Mouse (Mus musculus) yolk sac, embryonic 10.5 days (tissue): Measurements from ENCODE around the gene Usp29.
A peak's percentile ranks its signal among the peaks of the same experiment; 100 is the strongest.
"Not testable (repeated sequence)": the region's sequence is repeated elsewhere in the genome, so short reads cannot be mapped to it uniquely, and the experiment has no call there.

Experiments
- DNase-seq: peaks from one replicate; pipeline ENCODE4 v3.0.0-alpha.2; 2017; ENCODE audit warnings: low spot score

Usp29 gene

GRCm38 (mm10) chr7:6765240-6765639 lies 34.9 kb downstream of the Usp29 start:
- DNase-seq = no peak

GRCm38 (mm10) chr7:6770286-6770685 lies 39.9 kb downstream of the Usp29 start:
- DNase-seq = peak; percentile 86

GRCm38 (mm10) chr7:6773865-6774413 lies 43.6 kb downstream of the Usp29 start:
- not testable (repeated sequence) for DNase-seq

- DNase-seq = no peak
Observed at GRCm38 (mm10) chr7:6776314-6777059, 46.1 kb downstream of the Usp29 start.

GRCm38 (mm10) chr7:6777107-6777506 lies 46.7 kb downstream of the Usp29 start:
- no peak for DNase-seq

- peak; percentile 86 for DNase-seq
Observed at GRCm38 (mm10) chr7:6777689-6778088, 47.3 kb downstream of the Usp29 start.

GRCm38 (mm10) chr7:6779172-6779571 lies 48.8 kb downstream of the Usp29 start:
- no peak for DNase-seq

- DNase-seq = no peak
Observed at GRCm38 (mm10) chr7:6781541-6781940, 51.2 kb downstream of the Usp29 start.

GRCm38 (mm10) chr7:6784340-6785073 lies 54.1 kb downstream of the Usp29 start:
- DNase-seq = peak; percentile 86

- DNase-seq = no peak
Observed at GRCm38 (mm10) chr7:6787000-6787399, 56.6 kb downstream of the Usp29 start.

GRCm38 (mm10) chr7:6788101-6788500 lies 57.7 kb downstream of the Usp29 start:
- DNase-seq = no peak

GRCm38 (mm10) chr7:6791286-6792065 lies 61.1 kb downstream of the Usp29 start:
- DNase-seq = no peak

- no peak for DNase-seq
Observed at GRCm38 (mm10) chr7:6793240-6793639, 62.9 kb downstream of the Usp29 start.

- no peak for DNase-seq
Observed at GRCm38 (mm10) chr7:6793811-6794210, 63.4 kb downstream of the Usp29 start.

GRCm38 (mm10) chr7:6797408-6797807 lies 67.0 kb downstream of the Usp29 start:
- no peak for DNase-seq

- no peak for DNase-seq
Observed at GRCm38 (mm10) chr7:6799105-6799805, 68.9 kb downstream of the Usp29 start.

- no peak for DNase-seq
Observed at GRCm38 (mm10) chr7:6800586-6801441, 70.4 kb downstream of the Usp29 start.

- peak; percentile 64 for DNase-seq
Observed at GRCm38 (mm10) chr7:6801642-6802041, 71.3 kb downstream of the Usp29 start.

- DNase-seq = peak; percentile 40
Observed at GRCm38 (mm10) chr7:6810556-6810955, 80.2 kb downstream of the Usp29 start.

- DNase-seq = no peak
Observed at GRCm38 (mm10) chr7:6814971-6815370, 84.6 kb downstream of the Usp29 start.
